Mouse (Mus musculus): ENCODE data around the gene Npr2. TPM values are rescaled to one million over a fixed set of nuclear protein-coding genes. Genes with fewer than 3 reads are reported as not detected.
A peak's percentile ranks its signal among the peaks of the same experiment; 100 is the strongest.

The Npr2 gene
- polyA plus RNA-seq, 2 experiments from 2014 or later, result not detected

- no peak for ATAC-seq
These were observed 2.5 kb upstream of the Npr2 start for GRCm38 (mm10) chr4:43629106-43629817.

- peak; percentile 74 for ATAC-seq
These were observed 1.6 kb upstream of the Npr2 start for GRCm38 (mm10) chr4:43630030-43630581.

DNA sequence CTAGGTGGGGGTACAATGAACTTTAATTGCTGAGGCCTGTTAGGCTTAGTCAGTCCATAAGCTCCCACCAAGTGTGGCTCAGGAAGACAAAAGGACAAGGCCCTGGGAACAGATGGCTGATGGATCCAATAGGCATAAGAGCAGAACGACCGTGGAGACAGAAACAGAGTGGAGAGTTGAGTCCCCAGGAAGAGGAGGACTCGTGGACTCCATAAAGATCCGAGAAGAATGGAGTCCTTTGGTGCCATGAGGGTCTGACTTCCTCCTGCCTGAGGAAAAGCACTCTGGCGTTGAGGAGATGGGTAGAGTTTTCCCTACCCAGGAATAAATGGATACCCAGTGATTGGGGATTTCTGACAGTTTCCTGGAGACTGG is 1.1 kb upstream of the Npr2 start:
- no peak for ATAC-seq

DNA sequence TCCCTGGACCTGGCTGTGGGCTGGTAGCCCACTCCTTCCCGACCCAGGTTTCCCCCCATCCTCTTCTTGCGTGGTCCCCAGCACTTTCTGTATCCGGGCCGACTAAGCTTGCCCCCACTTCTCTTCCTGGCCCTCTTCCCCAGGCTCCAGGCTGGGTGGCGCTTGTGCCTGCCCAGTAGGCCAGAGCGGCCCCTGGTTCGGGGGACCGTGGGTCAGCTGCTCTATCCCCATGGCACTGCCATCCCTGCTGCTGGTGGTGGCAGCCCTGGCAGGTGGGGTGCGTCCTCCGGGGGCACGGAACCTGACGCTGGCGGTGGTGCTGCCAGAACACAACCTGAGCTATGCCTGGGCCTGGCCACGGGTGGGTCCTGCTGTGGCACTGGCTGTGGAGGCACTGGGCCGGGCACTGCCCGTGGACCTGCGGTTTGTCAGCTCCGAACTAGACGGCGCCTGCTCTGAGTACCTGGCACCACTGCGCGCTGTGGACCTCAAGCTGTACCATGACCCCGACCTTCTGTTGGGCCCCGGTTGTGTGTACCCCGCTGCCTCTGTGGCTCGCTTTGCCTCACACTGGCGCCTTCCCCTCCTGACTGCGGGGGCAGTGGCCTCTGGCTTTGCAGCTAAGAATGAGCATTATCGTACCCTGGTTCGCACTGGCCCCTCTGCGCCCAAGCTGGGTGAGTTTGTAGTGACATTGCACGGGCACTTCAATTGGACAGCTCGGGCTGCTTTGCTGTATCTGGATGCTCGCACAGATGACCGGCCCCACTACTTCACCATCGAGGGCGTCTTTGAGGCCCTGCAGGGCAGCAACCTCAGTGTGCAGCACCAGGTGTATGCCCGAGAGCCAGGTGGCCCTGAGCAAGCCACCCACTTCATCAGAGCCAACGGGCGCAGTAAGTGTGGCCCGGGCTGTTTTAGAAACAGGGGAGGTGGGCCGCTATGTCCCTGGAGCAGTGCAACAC is 503 bp downstream of the Npr2 start:
- no peak for ATAC-seq

- no peak for ATAC-seq
These were observed 1.6 kb downstream of the Npr2 start for GRCm38 (mm10) chr4:43633296-43633695.

- no peak for ATAC-seq
These were observed 2.0 kb downstream of the Npr2 start for GRCm38 (mm10) chr4:43633736-43634135.

DNA sequence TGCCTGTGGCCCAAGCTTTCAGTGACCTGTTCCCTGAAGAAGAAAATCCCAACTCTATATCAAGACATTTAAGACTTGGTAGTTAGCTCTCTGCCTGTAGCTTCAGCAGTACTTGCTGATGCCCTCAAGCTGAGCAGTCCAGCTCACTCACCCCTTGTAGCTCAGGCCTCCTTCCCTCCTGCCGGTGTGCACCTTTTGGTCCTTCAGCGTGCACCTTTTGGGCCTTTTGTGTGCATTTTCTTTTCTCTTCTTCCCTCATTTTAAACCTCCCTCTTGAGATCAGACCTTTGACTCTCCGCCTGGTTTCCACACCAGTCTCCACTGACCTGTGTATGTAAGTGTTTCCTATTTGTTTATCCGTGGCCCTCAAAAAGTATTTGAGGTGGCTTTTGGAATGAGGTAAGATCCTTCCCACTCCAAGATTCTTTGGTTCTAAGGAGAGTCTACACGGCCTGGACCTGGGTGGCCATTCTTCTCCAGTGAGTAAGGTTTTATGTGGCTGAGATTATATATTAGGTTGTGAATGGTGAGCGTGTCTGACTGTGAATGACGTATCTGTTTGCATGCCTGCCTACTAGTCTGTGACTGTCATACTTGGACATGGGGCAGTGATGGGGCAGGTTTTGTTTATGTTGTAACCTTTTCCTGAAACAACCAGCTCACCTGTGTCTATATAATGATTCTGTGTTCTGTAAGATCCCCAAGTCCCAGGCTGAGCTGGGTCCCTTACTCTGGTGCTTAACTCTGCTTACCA is 3.1 kb downstream of the Npr2 start:
- ATAC-seq, result no peak

- ATAC-seq, result no peak
These were observed 5.0 kb downstream of the Npr2 start for GRCm38 (mm10) chr4:43636751-43637150.

DNA sequence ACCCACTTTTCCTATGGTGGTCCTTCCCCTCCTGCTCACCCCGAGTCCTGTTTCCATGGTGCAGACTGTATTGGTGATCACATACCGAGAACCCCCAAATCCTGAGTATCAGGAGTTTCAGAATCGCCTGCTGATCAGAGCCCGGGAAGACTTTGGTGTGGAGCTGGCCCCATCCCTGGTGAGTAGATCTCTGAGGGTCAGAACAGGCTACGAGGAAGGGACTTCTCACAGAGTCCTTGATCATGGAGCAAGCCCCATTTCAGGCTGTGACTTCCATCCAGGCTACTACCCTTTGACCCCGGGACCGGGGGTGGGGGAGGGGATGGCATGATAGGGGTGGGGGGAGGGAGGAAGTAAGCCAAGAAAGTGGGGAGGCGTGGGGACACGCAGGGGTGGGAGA is 8.3 kb downstream of the Npr2 start:
- ATAC-seq, result no peak

GRCm38 (mm10) chr4:43640491-43640890 is 8.8 kb downstream of the Npr2 start:
- ATAC-seq, result no peak

DNA sequence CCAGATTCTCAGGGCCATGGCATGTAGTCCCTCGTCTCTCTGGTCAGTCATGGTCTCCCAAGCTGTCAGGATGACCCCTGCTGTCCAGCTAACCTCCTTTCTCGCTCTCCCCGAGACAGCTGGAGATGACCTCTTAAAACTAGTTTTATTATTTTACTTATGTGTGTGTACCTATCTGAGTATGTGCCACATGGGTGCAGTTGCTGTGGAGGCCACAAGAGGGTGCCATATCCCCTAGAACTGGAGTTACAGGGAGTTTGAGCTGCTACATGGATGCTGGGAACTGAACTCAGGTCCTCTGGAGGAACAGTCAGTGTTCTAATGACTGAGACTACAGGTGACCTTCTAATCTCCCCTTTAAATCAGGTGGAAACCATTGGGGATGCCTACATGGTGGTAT is 18.0 kb downstream of the Npr2 start:
- no peak for ATAC-seq

DNA sequence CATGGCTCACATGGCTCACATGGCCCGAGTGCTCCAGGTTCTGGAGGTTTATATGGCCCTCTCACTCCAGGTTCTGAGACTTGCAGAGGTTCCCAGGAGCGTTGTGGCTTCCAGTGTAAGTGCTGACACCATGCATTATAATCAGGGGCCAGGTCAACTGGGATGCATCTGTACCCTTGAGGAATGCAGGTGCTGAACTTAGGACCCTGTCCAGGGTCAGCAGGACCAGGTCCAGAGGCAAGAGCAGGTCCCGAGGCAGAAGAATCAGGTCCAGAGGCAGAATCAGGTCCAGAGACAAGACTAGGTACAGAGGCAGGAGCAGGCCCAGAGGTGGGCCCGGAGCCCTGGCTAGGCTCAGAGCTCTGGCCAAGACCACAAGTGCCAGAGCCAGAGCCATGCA is 21.0 kb downstream of the Npr2 start:
- no peak for ATAC-seq

- no peak for ATAC-seq
These were observed 21.7 kb downstream of the Npr2 start, which contains the start of gene Spag8 for GRCm38 (mm10) chr4:43653161-43654015. TSS of gene Spag8 (minus strand) at chr4:43653594.

- peak; percentile 5 for ATAC-seq
These were observed 24.1 kb downstream of the Npr2 start for GRCm38 (mm10) chr4:43655656-43656338.

DNA sequence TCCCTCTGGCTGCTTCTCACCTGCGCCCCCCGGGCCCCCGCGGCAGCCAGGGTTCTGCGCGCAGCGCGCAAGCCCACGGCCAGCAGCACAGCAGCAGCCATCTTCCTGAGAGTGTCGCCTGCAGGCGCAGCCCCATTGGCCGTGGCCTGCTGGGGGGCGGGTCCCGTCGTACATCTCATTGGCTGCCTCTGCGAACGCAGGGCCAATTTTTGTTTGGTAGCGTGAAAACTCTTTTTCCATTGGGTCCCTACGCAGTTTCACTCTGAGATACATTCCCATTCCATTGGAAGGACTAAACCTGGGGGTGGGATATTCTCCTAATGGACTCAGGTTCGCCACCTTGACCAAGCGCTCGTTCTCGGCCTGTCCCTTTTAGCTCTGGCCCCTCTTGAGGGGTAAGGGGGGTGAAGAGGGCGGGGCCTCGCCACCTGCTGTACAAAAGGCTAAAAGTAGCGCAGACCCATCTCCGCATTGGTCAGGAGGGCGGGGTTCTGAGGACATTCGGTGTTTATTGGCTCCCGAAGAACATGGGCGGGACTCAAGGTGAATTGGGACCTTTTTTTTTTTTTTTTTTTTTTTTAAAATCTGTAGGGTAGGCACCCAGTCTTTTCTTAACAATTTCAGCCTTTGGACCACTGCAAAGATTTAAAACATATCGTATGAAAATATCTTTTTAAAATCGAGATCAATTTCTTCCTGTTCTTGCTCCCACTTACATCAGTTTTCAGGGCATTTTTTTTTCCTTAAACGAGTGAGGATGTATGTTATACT is 24.8 kb downstream of the Npr2 start, which contains the start of gene Hint2:
Hint2 (minus strand) TSS at position 128 of the 771 bp plus-strand sequence.
- ATAC-seq, result peak; percentile 96

DNA sequence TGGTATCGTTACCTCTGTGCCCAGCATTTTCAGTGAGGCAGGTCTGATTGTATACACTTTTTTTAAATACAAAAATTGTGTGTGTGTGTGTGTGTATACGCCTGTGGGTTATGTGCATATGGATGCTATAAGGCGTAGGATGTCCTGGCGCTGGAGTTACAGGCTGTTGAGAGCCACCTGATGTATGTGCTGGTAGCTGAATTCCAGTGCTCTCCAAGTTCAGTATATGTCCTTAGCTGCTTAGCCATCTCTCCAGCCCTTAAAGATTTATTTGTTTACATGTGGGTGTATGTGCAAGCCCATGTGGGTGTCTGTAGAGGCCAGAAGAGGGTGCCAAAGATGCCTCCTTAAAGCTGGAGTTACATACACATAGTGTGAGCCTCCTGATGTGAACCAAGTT is 25.4 kb downstream of the Npr2 start:
- ATAC-seq, result no peak

GRCm38 (mm10) chr4:43666412-43666811 is 34.7 kb downstream of the Npr2 start:
- no peak for ATAC-seq

DNA sequence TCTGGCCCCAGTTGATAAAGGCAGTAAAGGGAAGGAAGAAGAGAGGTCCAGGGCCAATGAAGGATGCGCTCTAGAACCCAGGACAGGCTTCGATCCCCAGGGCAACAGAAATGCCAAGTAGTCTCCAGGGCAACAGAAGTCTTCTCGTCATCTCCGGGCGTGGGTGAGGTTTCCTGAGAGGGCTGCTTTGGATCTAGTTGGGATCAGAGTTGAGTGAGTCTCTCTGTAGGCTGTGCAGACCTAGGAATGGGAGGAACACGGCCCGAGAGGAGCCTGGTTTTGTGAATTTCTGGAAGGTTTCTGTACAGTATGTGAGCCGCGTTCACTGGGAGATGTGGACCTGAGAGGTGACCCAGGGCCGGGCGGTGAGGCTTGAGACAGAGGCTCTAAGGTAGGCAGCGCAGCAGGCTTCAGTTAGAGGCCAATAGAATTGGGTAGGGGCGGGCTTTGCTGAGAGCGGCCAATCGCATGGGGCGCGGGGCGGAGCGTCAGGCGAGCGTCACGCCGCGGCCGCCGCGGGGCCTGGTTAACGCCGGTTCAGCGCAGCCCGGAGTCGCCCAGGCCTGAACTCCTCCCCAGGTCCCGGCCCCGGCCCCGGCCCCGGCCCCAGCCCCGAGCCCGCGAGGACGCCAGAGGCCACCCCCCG is 37.2 kb downstream of the Npr2 start, which contains the start of the genes Tmem8b and Fam221b:
Tmem8b (plus strand) TSS at position 190 of the 646 bp plus-strand sequence.
Fam221b (minus strand) TSS at position 364 of the 646 bp plus-strand sequence.
- peak; percentile 99 for ATAC-seq

DNA sequence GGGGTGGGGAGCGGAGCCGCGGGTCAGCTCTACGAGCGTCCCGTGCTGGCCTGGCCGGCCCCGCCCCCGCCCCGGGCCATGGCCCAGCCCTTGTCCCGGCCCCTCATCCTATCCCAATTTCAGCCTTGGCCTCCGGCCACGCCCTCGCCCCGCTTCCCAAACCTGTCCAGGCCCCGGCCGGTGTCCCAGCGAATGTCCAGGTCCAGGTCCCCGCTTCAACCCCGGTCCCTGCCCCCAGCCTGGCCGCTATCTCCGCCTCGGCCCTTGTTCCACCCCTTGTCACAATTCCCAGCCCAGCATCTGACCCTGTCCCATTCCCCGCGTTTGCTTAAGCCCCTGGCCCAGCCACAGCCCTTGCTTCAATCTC is 37.7 kb downstream of the Npr2 start:
- ATAC-seq, result no peak
